Mouse (Mus musculus) MEL (cell line): ENCODE measurements around the gene Slc17a5. TPM values are rescaled to one million over a fixed set of nuclear protein-coding genes. Genes with fewer than 3 reads are reported as not detected.

Experiments used
- DNase-seq: peaks from one replicate; pipeline ENCODE4 v3.0.0; 2011; ENCODE audit warnings: low read depth, low spot score
- H3K27ac ChIP-seq: 2 replicates; pipeline ENCODE4 v1.5.1; 2012; ENCODE audit warnings: low read depth, mild to moderate bottlenecking, control low read depth, low read length, moderate library complexity; ENCODE audit not compliant: control insufficient read depth
- H3K27me3 ChIP-seq, 2 experiments: fragments of 150-350 bp in 1 of 2; sonication (generic) in 1 of 2; 2 replicates each; pipeline ENCODE4 v1.6.1; 2012; ENCODE audit warnings: low read length in 2 of 2, mild to moderate bottlenecking in 2 of 2, improper control_type of control experiment in 1 of 2, moderate library complexity in 1 of 2; ENCODE audit not compliant: insufficient read depth in 2 of 2, control insufficient read depth in 1 of 2
- H3K36me3 ChIP-seq, 2 experiments: 2 replicates each; pipeline ENCODE4 v1.6.1; 2012 to 2014; ENCODE audit warnings: low read length in 2 of 2, improper control_type of control experiment in 1 of 2, inconsistent platforms in 1 of 2, mild to moderate bottlenecking in 1 of 2; ENCODE audit not compliant: insufficient read depth in 2 of 2, control insufficient read depth in 1 of 2
- H3K4me1 ChIP-seq, 2 experiments: fragments of 150-350 bp in 1 of 2; sonication (generic) in 1 of 2; 2 replicates each; pipeline ENCODE4 v1.6.1; 2012; ENCODE audit warnings: low read length in 2 of 2, improper control_type of control experiment in 1 of 2, mild to moderate bottlenecking in 1 of 2; ENCODE audit not compliant: insufficient read depth in 2 of 2, control insufficient read depth in 1 of 2
- H3K4me3 ChIP-seq, 2 experiments: fragments of 150-350 bp in 1 of 2; sonication (generic) in 1 of 2; 2 replicates each; pipeline ENCODE4 v1.5.1; 2012; ENCODE audit warnings: low read depth in 2 of 2, low read length in 2 of 2, mild to moderate bottlenecking in 2 of 2, moderate library complexity in 2 of 2, control low read depth in 1 of 2, improper control_type of control experiment in 1 of 2; ENCODE audit not compliant: control insufficient read depth in 1 of 2, insufficient read depth in 1 of 2
- H3K79me2 ChIP-seq: 2 replicates; pipeline ENCODE4 v1.6.1; 2012; ENCODE audit warnings: mild to moderate bottlenecking, low read length, moderate library complexity; ENCODE audit not compliant: control insufficient read depth, poor library complexity, insufficient read depth
- H3K9ac ChIP-seq: 2 replicates; pipeline ENCODE4 v1.6.1; 2012; ENCODE audit warnings: low read depth, mild to moderate bottlenecking, control low read depth, low read length, moderate library complexity; ENCODE audit not compliant: control insufficient read depth, poor library complexity, severe bottlenecking
- H3K9me3 ChIP-seq: fragments of 150-350 bp; sonication (generic); replicated peaks from 2 replicates; pipeline ENCODE4 v1.6.1; 2012; ENCODE audit warnings: mild to moderate bottlenecking, low read length, improper control_type of control experiment, moderate library complexity; ENCODE audit not compliant: insufficient read depth
- BHLHE40 ChIP-seq: IDR thresholded peaks from 2 replicates; pipeline ENCODE4 v1.6.1; 2012; ENCODE audit warnings: low read depth, mild to moderate bottlenecking, inconsistent platforms, low read length, improper control_type of control experiment, borderline replicate concordance
- CHD2 ChIP-seq: IDR thresholded peaks from 2 replicates; pipeline ENCODE4 v1.6.1; 2011; ENCODE audit warnings: low read length, improper control_type of control experiment
- E2F4 ChIP-seq: IDR thresholded peaks from 2 replicates; pipeline ENCODE4 v1.6.1; 2011; ENCODE audit warnings: low read depth, low read length, improper control_type of control experiment, borderline replicate concordance
- KAT2A ChIP-seq: conservative IDR thresholded peaks from 2 replicates; pipeline ENCODE4 v1.6.1; 2012; ENCODE audit warnings: low read depth, low read length, improper control_type of control experiment, inconsistent platforms
- MAFK ChIP-seq: IDR thresholded peaks from 2 replicates; pipeline ENCODE4 v1.6.1; 2011; ENCODE audit warnings: low read depth, mild to moderate bottlenecking, low read length, improper control_type of control experiment, borderline replicate concordance
- MAZ ChIP-seq: IDR thresholded peaks from 2 replicates; pipeline ENCODE4 v1.6.1; 2012; ENCODE audit warnings: low read depth, mild to moderate bottlenecking, inconsistent platforms, low read length, improper control_type of control experiment
- MXI1 ChIP-seq: IDR thresholded peaks from 2 replicates; pipeline ENCODE4 v1.6.1; 2011; ENCODE audit warnings: mild to moderate bottlenecking, low read depth, low read length, improper control_type of control experiment
- NELFE ChIP-seq: IDR thresholded peaks from 2 replicates; pipeline ENCODE4 v1.6.1; 2011; ENCODE audit warnings: low read depth, low read length, improper control_type of control experiment
- NRF1 ChIP-seq: IDR thresholded peaks from 2 replicates; pipeline ENCODE4 v1.6.1; 2014; ENCODE audit warnings: low read depth, mild to moderate bottlenecking, inconsistent platforms, low read length, improper control_type of control experiment, moderate library complexity; ENCODE audit not compliant: poor library complexity, insufficient read depth, severe bottlenecking
- POLR2A ChIP-seq, 2 experiments: IDR thresholded peaks; 2 replicates each; pipeline ENCODE4 v1.6.1; 2011 to 2012; ENCODE audit warnings: low read length in 2 of 2, mild to moderate bottlenecking in 2 of 2, control low read depth in 1 of 2, improper control_type of control experiment in 1 of 2, low read depth in 1 of 2, moderate library complexity in 1 of 2; ENCODE audit not compliant: control insufficient read depth in 1 of 2, insufficient read depth in 1 of 2, poor library complexity in 1 of 2
- POLR2AphosphoS5 ChIP-seq: IDR thresholded peaks from 2 replicates; pipeline ENCODE4 v1.6.1; 2012; ENCODE audit warnings: low read depth, borderline replicate concordance, mild to moderate bottlenecking, inconsistent platforms, low read length, moderate library complexity, mixed read lengths
- RCOR1 ChIP-seq: IDR thresholded peaks from 2 replicates; pipeline ENCODE4 v1.6.1; 2012; ENCODE audit warnings: low read depth, mild to moderate bottlenecking, inconsistent platforms, low read length, improper control_type of control experiment
- TBP ChIP-seq: IDR thresholded peaks from 2 replicates; pipeline ENCODE4 v1.8.0; 2011; ENCODE audit warnings: low read depth, low read length, improper control_type of control experiment
- UBTF ChIP-seq: IDR thresholded peaks from 2 replicates; pipeline ENCODE4 v1.6.1; 2012; ENCODE audit warnings: low read depth, mild to moderate bottlenecking, inconsistent platforms, low read length, improper control_type of control experiment, moderate library complexity, borderline replicate concordance; ENCODE audit not compliant: insufficient read depth
- ZC3H11A ChIP-seq: IDR thresholded peaks from 2 replicates; pipeline ENCODE4 v1.6.1; 2012; ENCODE audit warnings: low read depth, mild to moderate bottlenecking, inconsistent platforms, low read length, improper control_type of control experiment
- ZKSCAN1 ChIP-seq: IDR thresholded peaks from 2 replicates; pipeline ENCODE4 v1.6.1; 2012; ENCODE audit warnings: low read depth, mild to moderate bottlenecking, inconsistent platforms, low read length, improper control_type of control experiment, moderate library complexity
- ZNF384 ChIP-seq: IDR thresholded peaks from 2 replicates; pipeline ENCODE4 v1.6.1; 2012; ENCODE audit warnings: low read depth, mild to moderate bottlenecking, inconsistent platforms, low read length, improper control_type of control experiment
- polyA plus RNA-seq, 2 experiments: library from polyadenylated mRNA; stranded (reverse) in 1 of 2; unstranded in 1 of 2; fragments of >175 nt in 1 of 2; fragments of >200 nt in 1 of 2; gene quantifications; 2 replicates each; pipeline versions ENCODE4 v1.2.1 to v1.2.4; 2012; ENCODE audit warnings: low replicate concordance in 2 of 2, low read depth in 1 of 2; ENCODE audit not compliant: insufficient read length in 2 of 2, insufficient read depth in 1 of 2, missing spikeins in 1 of 2
- total RNA-seq: library from RNA; depleted of rRNA; stranded (reverse); fragments of 300-350 nt; gene quantifications from 2 replicates; pipeline ENCODE4 v1.2.3, GENCODE M21; 2012

Gene Slc17a5
- total and polyA plus RNA-seq, 3 experiments = 3.5 to 4.1 TPM; not detected in 1

DNA sequence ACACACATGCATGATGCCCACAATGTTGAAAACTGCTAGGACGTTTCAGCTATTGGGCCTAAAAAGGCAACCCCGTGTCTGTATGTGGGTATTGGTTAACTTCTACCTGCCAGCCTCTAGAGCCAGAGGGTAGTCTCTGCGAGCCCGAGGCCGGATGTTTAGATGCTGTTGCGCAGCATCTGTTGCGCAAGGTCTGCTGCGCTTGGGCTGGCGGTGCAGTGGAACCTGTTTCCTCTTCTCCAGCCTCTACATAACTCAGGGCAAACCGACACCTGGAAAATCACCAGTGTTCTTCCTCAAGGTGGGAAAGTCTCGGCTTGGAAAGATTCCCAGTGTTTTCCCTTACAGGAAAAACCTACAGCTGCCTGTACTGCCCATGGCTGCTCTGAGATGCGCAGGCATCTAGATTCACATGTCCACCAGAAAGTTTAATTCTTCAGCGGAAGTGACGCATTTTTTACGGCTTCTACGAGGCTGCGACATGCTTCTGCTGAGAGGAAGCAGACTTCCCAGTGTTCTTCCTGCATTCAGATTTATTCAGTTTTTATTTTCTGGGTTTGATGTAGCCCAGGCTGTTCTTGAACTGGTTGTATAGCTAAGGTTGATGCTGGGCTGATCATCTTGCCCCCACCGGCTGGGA, 54.4 kb downstream of the Slc17a5 start:
- Histone ChIP-seq H3K4me1 (peaks cover 0 to under 1% of the 10 kb centered on the region in 2 experiments; a peak in 1 of 4 replicates), H3K79me2 (no peaks in the 10 kb centered on the region), H3K27me3 (no peaks in the 10 kb centered on the region), H3K27ac (no peak overlapping the region), H3K9ac (no peak overlapping the region), H3K9me3 (no peaks in the 10 kb centered on the region), H3K4me3 (no peak overlapping the region), H3K36me3 (peaks cover 0 to 2% of the 10 kb centered on the region in 2 experiments; a peak in 1 of 4 replicates)
- no peak for DNase-seq
- no peak for TF ChIP-seq UBTF

DNA sequence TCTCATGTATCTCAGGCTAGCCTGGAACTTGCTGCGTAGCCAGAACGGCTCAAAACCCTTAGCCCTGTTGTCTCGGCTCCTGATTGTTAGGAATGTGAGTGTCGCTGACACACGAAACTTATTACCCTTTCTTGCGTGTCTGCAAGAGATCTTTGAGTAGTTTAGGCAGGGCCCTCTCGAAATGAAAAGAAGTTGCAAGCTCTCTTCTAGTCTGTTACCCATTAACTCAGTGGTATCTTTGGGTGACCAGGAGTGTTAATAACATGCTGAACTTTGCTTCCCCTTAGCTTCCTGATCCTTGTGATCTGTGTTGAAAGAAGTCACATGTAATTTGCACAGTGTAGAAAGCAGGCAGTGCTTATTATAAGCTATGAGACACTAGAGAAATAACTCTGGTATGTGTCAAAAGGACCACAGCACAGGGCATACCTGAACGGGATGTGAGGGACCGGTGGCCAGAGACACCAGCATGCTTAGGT, 55.5 kb downstream of the Slc17a5 start:
- Histone ChIP-seq H3K4me1 (peaks cover 0 to 3% of the 10 kb centered on the region in 2 experiments; a peak in 1 of 4 replicates), H3K4me3 (no peak overlapping the region), H3K36me3 (peaks cover 0 to 2% of the 10 kb centered on the region in 2 experiments; a peak in 1 of 4 replicates), H3K27ac (no peak overlapping the region), H3K9me3 (no peaks in the 10 kb centered on the region), H3K79me2 (no peaks in the 10 kb centered on the region; the same call in 1 of the 2 replicates), H3K9ac (no peak overlapping the region), H3K27me3 (no peaks in the 10 kb centered on the region)
- DNase-seq = no peak
- TF ChIP-seq POLR2A (IDR thresholded peaks at IDR 0.05; ENCODE audit: control insufficient read depth in 1 of 2, insufficient read depth in 1 of 2, low read depth in 1 of 2, low read length in 2 of 2, poor library complexity in 1 of 2) = no peak
- no peak for TF ChIP-seq MXI1
- no peak for TF ChIP-seq KAT2A
- no peak for TF ChIP-seq POLR2AphosphoS5
- no peak for TF ChIP-seq TBP
- TF ChIP-seq ZKSCAN1 = no peak

DNA sequence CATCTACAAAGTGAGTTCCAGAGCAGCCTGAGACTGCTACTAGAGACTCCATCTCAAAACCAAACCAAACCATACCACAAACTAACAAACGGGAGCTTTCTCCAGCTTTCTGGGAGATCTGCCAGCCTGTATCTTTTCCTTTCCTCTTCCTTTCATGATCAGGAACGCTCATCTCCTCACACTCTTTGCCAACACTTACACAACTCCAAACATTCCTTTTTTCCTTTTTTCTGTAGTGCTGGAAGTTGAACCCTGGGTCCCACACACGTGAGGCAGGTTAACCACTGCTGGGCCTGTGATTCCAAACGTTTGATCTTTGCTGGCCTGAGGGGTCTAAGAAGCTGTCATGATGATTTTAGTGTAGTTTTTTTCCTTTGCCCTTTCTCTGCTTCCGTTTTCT, 56.0 kb downstream of the Slc17a5 start:
- Histone ChIP-seq H3K4me3 (no peak overlapping the region), H3K9me3 (no peaks in the 10 kb centered on the region), H3K27me3 (no peaks in the 10 kb centered on the region), H3K27ac (no peak overlapping the region), H3K79me2 (no peaks in the 10 kb centered on the region; the same call in 1 of the 2 replicates), H3K4me1 (peaks cover 2 to 7% of the 10 kb centered on the region in 2 experiments; a peak in 3 of 4 replicates), H3K9ac (no peak overlapping the region), H3K36me3 (peaks cover 0 to 5% of the 10 kb centered on the region in 2 experiments; a peak in 2 of 4 replicates)
- TF ChIP-seq NELFE (no peak), CHD2 (no peak), E2F4 (no peak), MXI1 (no peak), TBP (no peak), MAZ (no peak), NRF1 (no peak), MAFK (no peak), RCOR1 (no peak), ZC3H11A (no peak), ZNF384 (no peak), BHLHE40 (no peak)
- DNase-seq = no peak
